ENCODE assay signal across 17 mouse cellular contexts in genomic region chr17:38481984-38482383, GRCm38 (mm10).
"Had no signal": no experiment of that assay in that cellular context is flagged by ENCODE, and none has a peak within 500 bp of the region (broad histone marks: within the 10 kb centered on the region; RNA-seq: fewer than 3 reads in every experiment).

No protein-coding gene starts in this region.

- H3K36me3 ChIP-seq: neural tube, embryonic 12.5 days; neural tube, embryonic 13.5 days; neural tube, embryonic 15.5 days; stomach, embryonic 15.5 days had no signal

- H3K9me3 ChIP-seq: stomach, embryonic 15.5 days had no signal

- H3K4me1 ChIP-seq: neural tube, embryonic 12.5 days; neural tube, embryonic 13.5 days; neural tube, embryonic 15.5 days; stomach, embryonic 15.5 days had no signal

- H3K27ac ChIP-seq: neural tube, embryonic 12.5 days; neural tube, embryonic 13.5 days; neural tube, embryonic 15.5 days; stomach, embryonic 15.5 days; stomach, postnatal 0 days had no signal

- H3K9ac ChIP-seq: neural tube, embryonic 12.5 days; neural tube, embryonic 13.5 days; neural tube, embryonic 15.5 days; stomach, embryonic 15.5 days had no signal

- DNase-seq: retina, postnatal 1 day; right cerebral cortex, adult 18-20 months; right cerebral cortex, postnatal 14 days; right cerebral cortex, postnatal 25 days; right cerebral cortex, postnatal 4 days; spleen, adult 18-20 months; thymus, adult 18-20 months; thymus, adult 2 months; thymus, postnatal 14 days; thymus, postnatal 25 days; thymus, postnatal 36 days; thymus, postnatal 4 days had no signal

- H3K4me3 ChIP-seq: neural tube, embryonic 12.5 days; neural tube, embryonic 13.5 days; neural tube, embryonic 15.5 days; stomach, embryonic 15.5 days had no signal

- H3K27me3 ChIP-seq: neural tube, embryonic 12.5 days; neural tube, embryonic 13.5 days; neural tube, embryonic 15.5 days; stomach, embryonic 15.5 days had no signal
